Mouse (Mus musculus) bone marrow macrophage, adult 2 months (primary cell): ENCODE results near the gene Crtac1.

Source experiments
- CTCF ChIP-seq: IDR thresholded peaks from 2 replicates; pipeline ENCODE4 v1.5.1; 2012; ENCODE audit warnings: low read depth, mild to moderate bottlenecking, low read length, moderate library complexity
- POLR2A ChIP-seq: IDR thresholded peaks from 2 replicates; pipeline ENCODE4 v1.6.1; 2012; ENCODE audit warnings: mild to moderate bottlenecking, low read depth, low read length, borderline replicate concordance

DNA sequence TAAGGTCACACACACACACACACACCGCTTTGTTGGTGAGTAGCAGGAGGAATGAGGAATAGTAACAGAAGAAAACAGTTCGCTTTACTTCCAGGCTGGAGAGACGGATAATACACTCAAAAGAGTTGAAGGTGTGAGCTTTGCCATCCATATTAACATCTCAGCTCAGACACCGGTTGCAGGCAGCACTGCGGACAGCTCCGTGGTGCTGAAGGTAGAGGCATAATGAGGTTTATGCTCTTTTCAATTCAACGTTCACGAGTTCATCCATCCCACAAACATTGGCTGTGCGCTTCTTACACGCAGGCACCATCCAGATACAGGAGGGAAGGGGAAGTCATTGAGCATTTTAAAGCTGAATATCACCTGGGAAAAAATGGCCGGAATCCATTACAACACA, 41.2 kb upstream of the Crtac1 start:
- no peak for TF ChIP-seq POLR2A
- TF ChIP-seq CTCF: no peak
